Mouse (Mus musculus) erythroblast, embryonic 14.5 days (primary cell): ENCODE data around the gene Lrfn3. TPM values are rescaled to one million over a fixed set of nuclear protein-coding genes. Genes with fewer than 3 reads are reported as not detected.

Source experiments
- H3K27me3 ChIP-seq: 2 replicates; pipeline ENCODE4 v1.6.1; 2012; ENCODE audit warnings: inconsistent platforms; ENCODE audit not compliant: control insufficient read depth
- H3K36me3 ChIP-seq: 2 replicates; pipeline ENCODE4 v1.6.1; 2012; ENCODE audit warnings: mild to moderate bottlenecking, inconsistent platforms; ENCODE audit not compliant: control insufficient read depth
- H3K4me1 ChIP-seq: 2 replicates; pipeline ENCODE4 v1.6.1; 2012; ENCODE audit warnings: inconsistent platforms; ENCODE audit not compliant: control insufficient read depth
- H3K4me3 ChIP-seq: replicated peaks from 2 replicates; pipeline ENCODE3; 2012; ENCODE audit warnings: moderate library complexity, mild to moderate bottlenecking, inconsistent platforms
- H3K9me3 ChIP-seq: 2 replicates; pipeline ENCODE4 v1.6.1; 2012; ENCODE audit warnings: low read length, inconsistent platforms, mixed read lengths; ENCODE audit not compliant: control insufficient read depth
- GATA1 ChIP-seq: IDR thresholded peaks from 2 replicates; pipeline ENCODE4 v1.6.1; 2012; ENCODE audit warnings: low read length, inconsistent platforms, mixed read lengths
- TAL1 ChIP-seq: IDR thresholded peaks from 3 replicates; pipeline ENCODE4 v1.6.1; 2012; ENCODE audit warnings: low read length, inconsistent platforms, mixed read lengths
- polyA plus RNA-seq: library from polyadenylated mRNA; stranded (reverse); fragments of >175 nt; gene quantifications from 2 replicates; pipeline ENCODE4 v1.2.3, GENCODE M21; 2012

The Lrfn3 gene
- polyA plus RNA-seq, 1 experiment: 0.05 TPM

GRCm38 (mm10) chr7:30331887-30332286 is 30.7 kb downstream of the Lrfn3 start:
- Histone ChIP-seq H3K4me1 (no peaks in the 10 kb centered on the region), H3K4me3 (no peak overlapping the region), H3K36me3 (no peaks in the 10 kb centered on the region), H3K27me3 (peaks cover 32% of the 10 kb centered on the region), H3K9me3 (no peaks in the 10 kb centered on the region)
- TF ChIP-seq TAL1: no peak
- no peak for TF ChIP-seq GATA1

- Histone ChIP-seq H3K36me3 (no peaks in the 10 kb centered on the region), H3K27me3 (peaks cover 13% of the 10 kb centered on the region), H3K9me3 (0 out of 2 replicates have a peak, but pooled peaks cover 3% of the 10 kb centered on the region), H3K4me1 (no peaks in the 10 kb centered on the region), H3K4me3 (no peak overlapping the region)
- TF ChIP-seq TAL1: no peak
- no peak for TF ChIP-seq GATA1
Measured at GRCm38 (mm10) chr7:30328379-30328778, 34.2 kb downstream of the Lrfn3 start.

GRCm38 (mm10) chr7:30327140-30327539 is 35.4 kb downstream of the Lrfn3 start:
- H3K27me3 ChIP-seq: peaks cover 12% of the 10 kb centered on the region
- TF ChIP-seq TAL1: no peak
- no peak for TF ChIP-seq GATA1
- peaks cover 10% of the 10 kb centered on the region for H3K4me1 ChIP-seq
- H3K4me3 ChIP-seq: no peak overlapping the region
- H3K9me3 ChIP-seq: 0 out of 2 replicates have a peak, but pooled peaks cover 3% of the 10 kb centered on the region
- no peaks in the 10 kb centered on the region for H3K36me3 ChIP-seq

- TF ChIP-seq TAL1: no peak
- TF ChIP-seq GATA1: no peak
- peaks cover 18% of the 10 kb centered on the region for H3K4me1 ChIP-seq
- no peaks in the 10 kb centered on the region for H3K36me3 ChIP-seq
- peaks cover 8% of the 10 kb centered on the region for H3K27me3 ChIP-seq
- no peak overlapping the region for H3K4me3 ChIP-seq
- 0 out of 2 replicates have a peak, but pooled peaks cover 3% of the 10 kb centered on the region for H3K9me3 ChIP-seq
Measured at GRCm38 (mm10) chr7:30326427-30326826, 36.1 kb downstream of the Lrfn3 start.

GRCm38 (mm10) chr7:30325364-30325763 is 37.2 kb downstream of the Lrfn3 start:
- Histone ChIP-seq H3K4me1 (peaks cover 26% of the 10 kb centered on the region), H3K36me3 (no peaks in the 10 kb centered on the region), H3K27me3 (peaks cover 6% of the 10 kb centered on the region), H3K9me3 (0 out of 2 replicates have a peak, but pooled peaks cover 3% of the 10 kb centered on the region), H3K4me3 (no peak overlapping the region)
- TF ChIP-seq GATA1 (no peak), TAL1 (no peak)

GRCm38 (mm10) chr7:30324300-30324944 is 38.1 kb downstream of the Lrfn3 start:
- H3K36me3 ChIP-seq: no peaks in the 10 kb centered on the region
- H3K9me3 ChIP-seq: 0 out of 2 replicates have a peak, but pooled peaks cover 3% of the 10 kb centered on the region
- no peak for TF ChIP-seq TAL1
- H3K4me1 ChIP-seq: peaks cover 34% of the 10 kb centered on the region
- H3K4me3 ChIP-seq: no peak overlapping the region
- H3K27me3 ChIP-seq: peaks cover 3% of the 10 kb centered on the region

GRCm38 (mm10) chr7:30323795-30324194 is 38.8 kb downstream of the Lrfn3 start, which contains the start of gene Sdhaf1:
Gene Sdhaf1 (minus strand): TSS chr7:30323895.
- Histone ChIP-seq H3K4me1 (peaks cover 34% of the 10 kb centered on the region), H3K27me3 (peaks cover 3% of the 10 kb centered on the region), H3K9me3 (0 out of 2 replicates have a peak, but pooled peaks cover 3% of the 10 kb centered on the region), H3K36me3 (no peaks in the 10 kb centered on the region), H3K4me3 (peak within 1 kb of the TSS; percentile 82)
- TF ChIP-seq TAL1 (no peak), GATA1 (no peak)

- Histone ChIP-seq H3K4me3 (peak overlapping the region; percentile 82), H3K9me3 (0 out of 2 replicates have a peak, but pooled peaks cover 3% of the 10 kb centered on the region), H3K36me3 (no peaks in the 10 kb centered on the region; the same call in 1 of the 2 replicates), H3K4me1 (peaks cover 34% of the 10 kb centered on the region), H3K27me3 (peaks cover 3% of the 10 kb centered on the region)
- TF ChIP-seq GATA1 (no peak), TAL1 (no peak)
Measured at GRCm38 (mm10) chr7:30322865-30323264, 39.7 kb downstream of the Lrfn3 start.

GRCm38 (mm10) chr7:30322285-30322667 is 40.3 kb downstream of the Lrfn3 start:
- Histone ChIP-seq H3K4me1 (peaks cover 34% of the 10 kb centered on the region), H3K27me3 (peaks cover 3% of the 10 kb centered on the region), H3K36me3 (no peaks in the 10 kb centered on the region; the same call in 1 of the 2 replicates), H3K9me3 (0 out of 2 replicates have a peak, but pooled peaks cover 3% of the 10 kb centered on the region), H3K4me3 (peak overlapping the region; percentile 82)
- TF ChIP-seq TAL1 (no peak), GATA1 (no peak)
